Mouse (Mus musculus) bone marrow macrophage, adult 2 months (primary cell): ENCODE measurements around the gene Rtn4ip1.

Source experiments
- CTCF ChIP-seq: IDR thresholded peaks from 2 replicates; pipeline ENCODE4 v1.5.1; 2012; ENCODE audit warnings: low read depth, mild to moderate bottlenecking, low read length, moderate library complexity
- POLR2A ChIP-seq: IDR thresholded peaks from 2 replicates; pipeline ENCODE4 v1.6.1; 2012; ENCODE audit warnings: mild to moderate bottlenecking, low read depth, low read length, borderline replicate concordance

DNA sequence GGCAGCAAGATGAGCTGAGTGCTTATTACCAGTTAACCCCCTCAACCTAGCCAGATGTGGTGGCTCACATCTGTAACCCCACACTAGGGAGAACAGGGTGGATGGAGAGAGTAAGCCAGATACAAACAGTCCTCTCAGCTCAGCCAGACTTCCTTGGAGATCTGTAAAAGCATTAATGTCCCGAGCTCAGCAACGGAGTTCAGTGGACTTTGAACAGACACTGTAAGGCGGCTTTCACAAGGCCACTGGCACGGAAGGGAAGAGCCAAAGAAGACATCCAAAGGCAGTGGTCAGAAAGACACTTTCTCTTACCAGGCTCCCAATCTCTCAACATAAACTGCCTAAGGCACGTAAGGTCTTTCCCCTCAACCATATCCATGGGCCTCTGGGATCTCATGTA is 81.6 kb downstream of the Rtn4ip1 start:
- TF ChIP-seq CTCF, result no peak
- TF ChIP-seq POLR2A, result no peak
